Mouse (Mus musculus): ENCODE measurements around the gene Zrsr1.

The Zrsr1 gene

GRCm38 (mm10) chr11:23008181-23008823 lies 36.5 kb downstream of the Zrsr1 start:
- Histone ChIP-seq H3K27me3 (ENCODE audit: insufficient read depth, low read length) (no peaks in the 10 kb centered on the region), H3K9me3 (ENCODE audit: low read length) (no peaks in the 10 kb centered on the region), H3K4me3 (replicated peaks; ENCODE audit: low read length) (peak overlapping the region; percentile 85), H3K4me1 (replicated peaks; ENCODE audit: low read depth, low read length) (peaks cover 38% of the 10 kb centered on the region), H3K36me3 (ENCODE audit: insufficient read depth, low read length) (peaks cover 28% of the 10 kb centered on the region)
- no peak for TF ChIP-seq NANOG (IDR thresholded peaks at IDR 0.05; ENCODE audit: borderline replicate concordance, low read length)
- TF ChIP-seq CTCF (conservative IDR thresholded peaks at IDR 0.05; ENCODE audit: low read length), result no peak
- no peak for TF ChIP-seq POU5F1 (IDR thresholded peaks at IDR 0.05; ENCODE audit: borderline replicate concordance, low read length)

- Histone ChIP-seq H3K27me3 (ENCODE audit: insufficient read depth, low read length) (no peaks in the 10 kb centered on the region), H3K4me3 (replicated peaks; ENCODE audit: low read length) (peak overlapping the region; percentile 85), H3K9me3 (ENCODE audit: low read length) (no peaks in the 10 kb centered on the region), H3K4me1 (replicated peaks; ENCODE audit: low read depth, low read length) (peaks cover 38% of the 10 kb centered on the region), H3K36me3 (ENCODE audit: insufficient read depth, low read length) (peaks cover 23% of the 10 kb centered on the region)
- no peak for TF ChIP-seq NANOG (IDR thresholded peaks at IDR 0.05; ENCODE audit: borderline replicate concordance, low read length)
- no peak for TF ChIP-seq POU5F1 (IDR thresholded peaks at IDR 0.05; ENCODE audit: borderline replicate concordance, low read length)
- TF ChIP-seq CTCF (conservative IDR thresholded peaks at IDR 0.05; ENCODE audit: low read length), result no peak
Observed at GRCm38 (mm10) chr11:23008824-23009200, 37.0 kb downstream of the Zrsr1 start.

GRCm38 (mm10) chr11:23013096-23013495 lies 41.3 kb downstream of the Zrsr1 start:
- Histone ChIP-seq H3K27me3 (ENCODE audit: insufficient read depth, low read length) (no peaks in the 10 kb centered on the region), H3K4me3 (replicated peaks; ENCODE audit: low read length) (no peak overlapping the region), H3K4me1 (replicated peaks; ENCODE audit: low read depth, low read length) (peaks cover 9% of the 10 kb centered on the region), H3K9me3 (ENCODE audit: low read length) (no peaks in the 10 kb centered on the region), H3K36me3 (ENCODE audit: insufficient read depth, low read length) (no peaks in the 10 kb centered on the region)
- TF ChIP-seq CTCF (conservative IDR thresholded peaks at IDR 0.05; ENCODE audit: low read length) (no peak), POU5F1 (IDR thresholded peaks at IDR 0.05; ENCODE audit: borderline replicate concordance, low read length) (no peak), NANOG (IDR thresholded peaks at IDR 0.05; ENCODE audit: borderline replicate concordance, low read length) (no peak)

GRCm38 (mm10) chr11:23013580-23014294 lies 41.9 kb downstream of the Zrsr1 start:
- H3K4me1 ChIP-seq (replicated peaks; ENCODE audit: low read depth, low read length), result peaks cover 9% of the 10 kb centered on the region
- TF ChIP-seq CTCF (conservative IDR thresholded peaks at IDR 0.05; ENCODE audit: low read length) (peak; percentile 80), NANOG (IDR thresholded peaks at IDR 0.05; ENCODE audit: borderline replicate concordance, low read length) (no peak)
- H3K9me3 ChIP-seq (ENCODE audit: low read length), result peaks cover 3% of the 10 kb centered on the region; the same call in 1 of the 2 replicates
- no peaks in the 10 kb centered on the region for H3K27me3 ChIP-seq (ENCODE audit: insufficient read depth, low read length)
- H3K4me3 ChIP-seq (replicated peaks; ENCODE audit: low read length), result no peak overlapping the region
- H3K36me3 ChIP-seq (ENCODE audit: insufficient read depth, low read length), result no peaks in the 10 kb centered on the region

GRCm38 (mm10) chr11:23014996-23015395 lies 43.2 kb downstream of the Zrsr1 start:
- H3K27me3 ChIP-seq (ENCODE audit: insufficient read depth, low read length), result no peaks in the 10 kb centered on the region
- no peaks in the 10 kb centered on the region for H3K36me3 ChIP-seq (ENCODE audit: insufficient read depth, low read length)
- no peak overlapping the region for H3K4me3 ChIP-seq (replicated peaks; ENCODE audit: low read length)
- TF ChIP-seq CTCF (conservative IDR thresholded peaks at IDR 0.05; ENCODE audit: low read length), result no peak
- TF ChIP-seq NANOG (IDR thresholded peaks at IDR 0.05; ENCODE audit: borderline replicate concordance, low read length), result no peak
- TF ChIP-seq POU5F1 (IDR thresholded peaks at IDR 0.05; ENCODE audit: borderline replicate concordance, low read length), result no peak
- peaks cover 2% of the 10 kb centered on the region; the same call in 1 of the 2 replicates for H3K4me1 ChIP-seq (replicated peaks; ENCODE audit: low read depth, low read length)
- H3K9me3 ChIP-seq (ENCODE audit: low read length), result peaks cover 3% of the 10 kb centered on the region; the same call in 1 of the 2 replicates

- no peaks in the 10 kb centered on the region for H3K36me3 ChIP-seq (ENCODE audit: insufficient read depth, low read length)
- H3K9me3 ChIP-seq (ENCODE audit: low read length), result peaks cover 3% of the 10 kb centered on the region; the same call in 1 of the 2 replicates
- H3K27me3 ChIP-seq (ENCODE audit: insufficient read depth, low read length), result no peaks in the 10 kb centered on the region
- TF ChIP-seq CTCF (conservative IDR thresholded peaks at IDR 0.05; ENCODE audit: low read length), result no peak
- no peak for TF ChIP-seq NANOG (IDR thresholded peaks at IDR 0.05; ENCODE audit: borderline replicate concordance, low read length)
- no peak for TF ChIP-seq POU5F1 (IDR thresholded peaks at IDR 0.05; ENCODE audit: borderline replicate concordance, low read length)
- no peak overlapping the region for H3K4me3 ChIP-seq (replicated peaks; ENCODE audit: low read length)
- peaks cover 14% of the 10 kb centered on the region; the same call in 1 of the 2 replicates for H3K4me1 ChIP-seq (replicated peaks; ENCODE audit: low read depth, low read length)
Observed at GRCm38 (mm10) chr11:23017943-23018342, 46.1 kb downstream of the Zrsr1 start.

- TF ChIP-seq NANOG (IDR thresholded peaks at IDR 0.05; ENCODE audit: borderline replicate concordance, low read length) (no peak), POU5F1 (IDR thresholded peaks at IDR 0.05; ENCODE audit: borderline replicate concordance, low read length) (no peak), CTCF (conservative IDR thresholded peaks at IDR 0.05; ENCODE audit: low read length) (no peak)
- Histone ChIP-seq H3K9me3 (ENCODE audit: low read length) (peaks cover 3% of the 10 kb centered on the region; the same call in 1 of the 2 replicates), H3K27me3 (ENCODE audit: insufficient read depth, low read length) (no peaks in the 10 kb centered on the region), H3K36me3 (ENCODE audit: insufficient read depth, low read length) (no peaks in the 10 kb centered on the region), H3K4me3 (replicated peaks; ENCODE audit: low read length) (peak overlapping the region; percentile 59), H3K4me1 (replicated peaks; ENCODE audit: low read depth, low read length) (peaks cover 14% of the 10 kb centered on the region; the same call in 1 of the 2 replicates)
Observed at GRCm38 (mm10) chr11:23020116-23020770, 48.4 kb downstream of the Zrsr1 start.

- Histone ChIP-seq H3K9me3 (ENCODE audit: low read length) (peaks cover 3% of the 10 kb centered on the region; the same call in 1 of the 2 replicates), H3K36me3 (ENCODE audit: insufficient read depth, low read length) (no peaks in the 10 kb centered on the region), H3K27me3 (ENCODE audit: insufficient read depth, low read length) (no peaks in the 10 kb centered on the region), H3K4me1 (replicated peaks; ENCODE audit: low read depth, low read length) (peaks cover 14% of the 10 kb centered on the region; the same call in 1 of the 2 replicates), H3K4me3 (replicated peaks; ENCODE audit: low read length) (peak overlapping the region; percentile 59)
- TF ChIP-seq POU5F1 (IDR thresholded peaks at IDR 0.05; ENCODE audit: borderline replicate concordance, low read length) (no peak), CTCF (conservative IDR thresholded peaks at IDR 0.05; ENCODE audit: low read length) (no peak), NANOG (IDR thresholded peaks at IDR 0.05; ENCODE audit: borderline replicate concordance, low read length) (no peak)
Observed at GRCm38 (mm10) chr11:23020841-23021240, 49.0 kb downstream of the Zrsr1 start.
